Mouse (Mus musculus): ENCODE measurements at regions not wholly inside any gene's neighbourhood (a gene's known extent, or its start where the extent isn't known, plus 50 kb on each side); places are given as distances from the start of the nearest gene placed in this dataset.

DNA sequence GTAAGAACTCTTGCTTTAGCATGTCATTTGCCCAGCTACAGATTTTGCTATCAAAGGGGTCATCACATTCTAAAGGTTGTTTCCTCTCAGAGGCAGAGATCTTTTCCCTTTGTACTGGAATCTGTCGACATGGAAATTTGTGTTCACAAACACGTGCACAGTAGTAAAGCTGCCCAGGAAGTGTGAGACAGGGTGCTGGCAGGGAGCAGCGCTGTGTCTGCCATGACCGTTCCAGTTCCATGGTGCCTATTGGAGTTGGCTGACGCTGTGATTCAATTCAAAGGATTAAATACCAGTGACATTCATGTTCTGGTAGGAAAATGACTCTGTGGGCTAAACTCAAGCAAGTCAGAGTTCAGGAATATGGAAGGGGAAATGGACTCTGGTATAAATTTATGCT is 627.1 kb downstream of the Stpg2 start:
- no peak for TF ChIP-seq E2F4 (IDR thresholded peaks at IDR 0.05; ENCODE audit: insufficient read depth)
- no peak for TF ChIP-seq POLR2A (IDR thresholded peaks at IDR 0.05; ENCODE audit: insufficient read length, low read depth)
- no peak for TF ChIP-seq CEBPB (IDR thresholded peaks at IDR 0.05; ENCODE audit: insufficient read depth, poor library complexity, severe bottlenecking)
- TF ChIP-seq SRF (IDR thresholded peaks at IDR 0.05; ENCODE audit: control insufficient read depth, insufficient read length, low read depth), result no peak
- no peak for TF ChIP-seq TCF12 (IDR thresholded peaks at IDR 0.05; ENCODE audit: insufficient read depth, poor library complexity, severe bottlenecking)
- TF ChIP-seq MYOD1 (IDR thresholded peaks at IDR 0.05; ENCODE audit: control insufficient read depth in 1 of 3, insufficient read length in 2 of 3, low read depth in 2 of 3), result no peak
- no peak for TF ChIP-seq POLR2AphosphoS2 (IDR thresholded peaks at IDR 0.05; ENCODE audit: insufficient read length, low read depth)
- no peak for TF ChIP-seq MAX (IDR thresholded peaks at IDR 0.05; ENCODE audit: low read depth)
- TF ChIP-seq USF1 (IDR thresholded peaks at IDR 0.05; ENCODE audit: low read depth), result no peak
- no peak for TF ChIP-seq REST (IDR thresholded peaks at IDR 0.05; ENCODE audit: insufficient read depth, insufficient read length)
